Mouse (Mus musculus) stomach, embryonic 14.5 days (tissue): Measurements from ENCODE around the gene Cd69. TPM values are rescaled to one million over a fixed set of nuclear protein-coding genes. Genes with fewer than 3 reads are reported as not detected.
A peak's percentile ranks its signal among the peaks of the same experiment; 100 is the strongest.

Experiments used
- ATAC-seq: fragments of 200-750 bp; cut with Nextera tagmentation; 2 replicates; pipeline ENCODE4 v1.8.0; 2017; ENCODE audit warnings: low read depth, moderate TSS enrichment; ENCODE audit not compliant: insufficient number of reproducible peaks, insufficient read depth, low FRiP score
- H3K27ac ChIP-seq: fragments of 300-500 bp; sonication (generic); 2 replicates; pipeline ENCODE4 v1.5.1; 2014; ENCODE audit warnings: mild to moderate bottlenecking, low read length, moderate library complexity, mixed read lengths
- H3K27me3 ChIP-seq: fragments of 300-500 bp; sonication (generic); 2 replicates; pipeline ENCODE4 v1.6.1; 2014; ENCODE audit warnings: low read length, control low read depth, mixed read lengths; ENCODE audit not compliant: control insufficient read depth, insufficient read depth
- H3K36me3 ChIP-seq: fragments of 300-500 bp; sonication (generic); 2 replicates; pipeline ENCODE4 v1.6.1; 2014; ENCODE audit warnings: mild to moderate bottlenecking, control low read depth, low read length, moderate library complexity, mixed read lengths; ENCODE audit not compliant: control insufficient read depth, insufficient read depth
- H3K4me1 ChIP-seq: fragments of 300-500 bp; sonication (generic); 2 replicates; pipeline ENCODE4 v1.6.1; 2014; ENCODE audit warnings: low read length, control low read depth, mixed read lengths; ENCODE audit not compliant: control insufficient read depth, insufficient read depth
- H3K4me2 ChIP-seq: fragments of 300-500 bp; sonication (generic); replicated peaks from 2 replicates; pipeline ENCODE4 v1.6.1; 2014; ENCODE audit warnings: low read depth, low read length, control low read depth
- H3K4me3 ChIP-seq: fragments of 300-500 bp; sonication (generic); 2 replicates; pipeline ENCODE4 v1.5.1; 2014; ENCODE audit warnings: low read depth, low read length, control low read depth
- H3K9ac ChIP-seq: fragments of 300-500 bp; sonication (generic); replicated peaks from 2 replicates; pipeline ENCODE4 v1.6.1; 2014; ENCODE audit warnings: low read depth, mild to moderate bottlenecking, control low read depth, low read length, moderate library complexity, mixed read lengths
- H3K9me3 ChIP-seq: fragments of 300-500 bp; sonication (generic); 2 replicates; pipeline ENCODE4 v1.6.1; 2016; ENCODE audit warnings: low read depth, low read length, control low read depth; ENCODE audit not compliant: control insufficient read depth
- WGBS: fragments of 180-500 bp; shearing (Covaris S2); extraction: QIAGEN DNeasy Blood & Tissue Kit; methylation state at CpG from one replicate; pipeline ENCODE4 v1.1.7; 2014; 5-methylcytosine and 5-hydroxymethylcytosine counted together
- polyA plus RNA-seq: library from polyadenylated mRNA; unstranded; fragments of >200 nt; fragmentation: Nextera tagmentation; extraction: Ambion mirVana; gene quantifications from 2 replicates; pipeline ENCODE4 v1.2.1, GENCODE M21; 2014

Cd69 gene
- polyA plus RNA-seq, 1 experiment from 2014 or later: 0.20 TPM

DNA sequence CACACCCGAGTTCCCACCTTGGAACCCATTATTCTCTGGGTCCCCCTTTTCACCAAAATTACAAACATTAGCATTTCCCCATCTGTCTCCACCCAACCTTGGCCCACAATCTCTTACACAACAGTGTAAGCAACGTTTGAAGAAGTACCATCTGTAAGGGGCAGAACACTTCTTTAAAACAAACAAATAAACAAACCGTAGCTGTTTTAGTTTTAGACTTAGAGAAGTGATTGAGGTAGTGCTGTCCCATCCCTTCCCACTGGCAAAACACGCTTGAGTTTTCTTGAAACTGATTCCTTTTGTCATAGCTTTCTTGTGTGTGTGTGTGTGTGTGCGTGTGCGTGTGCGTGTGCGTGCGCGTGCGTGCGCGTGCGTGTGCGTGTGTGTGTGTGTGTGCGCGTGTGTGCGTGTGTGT is 41.3 kb downstream of the Cd69 start:
- WGBS: 86% methylated on average over 18 of the region's 18 CpGs
- Histone ChIP-seq H3K27me3 (no peaks in the 10 kb centered on the region), H3K4me3 (no peak overlapping the region), H3K9ac (no peak overlapping the region), H3K36me3 (no peaks in the 10 kb centered on the region), H3K9me3 (no peaks in the 10 kb centered on the region), H3K27ac (no peak overlapping the region), H3K4me1 (peaks cover 19% of the 10 kb centered on the region; the same call in 1 of the 2 replicates), H3K4me2 (no peak overlapping the region)
- ATAC-seq: no peak

DNA sequence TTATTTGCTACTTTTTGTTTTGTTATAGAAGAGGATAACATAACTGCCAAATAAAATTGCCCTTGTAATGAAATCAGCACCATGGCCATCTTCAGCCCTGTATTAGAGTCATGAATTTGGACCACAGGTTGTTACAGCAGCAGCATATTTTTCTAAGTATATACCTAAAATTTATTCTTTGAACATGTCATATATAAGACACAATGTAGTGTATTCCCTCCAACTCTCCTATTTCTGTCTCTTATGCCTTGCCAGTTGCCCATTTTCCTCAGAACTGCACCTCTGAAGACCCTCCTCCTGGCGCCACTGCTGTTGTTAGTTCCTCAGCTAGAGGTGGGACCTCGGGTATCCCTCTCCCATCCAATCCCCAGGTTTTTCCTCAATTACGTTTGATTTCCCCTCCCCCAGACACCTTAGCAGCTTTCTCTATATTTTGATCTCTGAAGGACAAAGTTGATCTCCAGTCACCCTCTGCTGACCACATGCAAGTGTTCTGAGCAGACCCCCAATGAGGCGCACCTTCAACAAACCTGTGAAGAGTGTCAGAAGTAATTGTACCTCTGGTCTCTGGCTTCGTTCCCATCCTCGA is 41.8 kb downstream of the Cd69 start:
- Histone ChIP-seq H3K9ac (no peak overlapping the region), H3K4me3 (no peak overlapping the region), H3K9me3 (no peaks in the 10 kb centered on the region), H3K27me3 (no peaks in the 10 kb centered on the region), H3K36me3 (no peaks in the 10 kb centered on the region), H3K4me1 (peaks cover 19% of the 10 kb centered on the region; the same call in 1 of the 2 replicates), H3K27ac (peak overlapping the region; percentile 21; the same call in 1 of the 2 replicates), H3K4me2 (no peak overlapping the region)
- ATAC-seq: no peak
- WGBS: 84% methylated on average over 6 of the region's 6 CpGs

DNA sequence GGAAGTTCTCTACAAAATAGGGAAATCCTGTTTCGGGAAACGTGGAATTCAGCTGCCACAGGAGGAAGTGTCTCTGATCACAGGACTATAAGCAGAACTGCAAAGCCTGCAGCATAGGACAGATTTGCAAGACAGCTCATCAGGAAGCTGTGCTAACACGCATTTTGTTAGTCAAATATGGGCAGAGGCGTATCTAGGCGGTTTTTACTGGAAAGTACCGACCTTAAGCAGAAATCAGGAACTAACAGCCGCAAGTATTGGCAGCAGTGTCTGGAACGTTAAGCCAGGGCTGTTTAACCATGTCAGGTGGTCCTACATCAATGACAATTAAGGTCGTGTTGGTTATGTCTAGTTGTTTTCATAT is 42.4 kb downstream of the Cd69 start:
- Histone ChIP-seq H3K4me1 (peaks cover 19% of the 10 kb centered on the region; the same call in 1 of the 2 replicates), H3K36me3 (no peaks in the 10 kb centered on the region), H3K4me3 (no peak overlapping the region), H3K9ac (no peak overlapping the region), H3K4me2 (no peak overlapping the region), H3K27ac (no peak overlapping the region; the same call in 1 of the 2 replicates), H3K9me3 (no peaks in the 10 kb centered on the region), H3K27me3 (no peaks in the 10 kb centered on the region)
- 72% methylated on average over 9 of the region's 9 CpGs for WGBS
- ATAC-seq: no peak

DNA sequence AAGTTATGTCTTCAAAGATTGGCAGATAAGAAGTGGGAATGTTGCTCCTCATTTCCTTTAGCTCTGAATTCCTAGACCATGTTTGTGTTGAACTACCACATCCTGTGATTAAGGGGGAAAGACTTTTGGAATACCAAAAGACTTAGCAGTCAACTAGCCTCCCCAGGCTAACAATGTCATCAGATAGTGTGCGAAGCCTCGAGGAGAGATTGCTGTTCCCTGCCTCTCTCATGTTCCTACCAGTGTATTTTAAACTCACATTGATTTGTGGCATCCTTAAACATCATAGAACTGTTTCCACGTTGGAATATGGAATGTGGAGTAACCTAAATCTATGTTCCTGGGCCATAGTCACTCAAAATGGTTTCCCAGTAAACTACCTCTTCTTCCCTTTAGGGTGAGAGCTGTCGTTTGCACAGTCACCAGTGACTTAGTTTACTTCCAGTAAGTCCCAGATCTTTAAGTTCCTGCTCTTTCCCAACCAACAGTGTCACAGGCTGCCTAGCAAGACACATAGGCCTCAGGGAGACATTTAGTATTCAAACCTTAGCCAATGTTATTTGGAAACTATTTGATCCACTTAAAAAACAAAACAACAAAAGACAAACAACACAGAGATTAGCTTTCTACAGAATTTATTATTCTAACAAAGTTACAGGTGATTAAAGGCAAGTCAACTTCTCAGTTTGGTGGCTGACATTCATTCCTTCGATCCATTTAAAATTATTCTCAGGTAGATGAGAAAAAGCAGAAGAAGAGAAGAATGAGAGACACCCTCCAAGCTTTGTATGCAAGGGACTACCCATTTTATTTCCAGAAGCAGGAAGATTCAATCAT is 43.0 kb downstream of the Cd69 start:
- Histone ChIP-seq H3K4me3 (no peak overlapping the region), H3K36me3 (no peaks in the 10 kb centered on the region), H3K27me3 (no peaks in the 10 kb centered on the region), H3K9me3 (no peaks in the 10 kb centered on the region), H3K4me1 (peaks cover 16% of the 10 kb centered on the region; the same call in 1 of the 2 replicates), H3K4me2 (no peak overlapping the region), H3K9ac (no peak overlapping the region), H3K27ac (no peak overlapping the region; the same call in none of the 2 replicates)
- no peak for ATAC-seq
- WGBS: 80% methylated on average over 5 of the region's 5 CpGs

DNA sequence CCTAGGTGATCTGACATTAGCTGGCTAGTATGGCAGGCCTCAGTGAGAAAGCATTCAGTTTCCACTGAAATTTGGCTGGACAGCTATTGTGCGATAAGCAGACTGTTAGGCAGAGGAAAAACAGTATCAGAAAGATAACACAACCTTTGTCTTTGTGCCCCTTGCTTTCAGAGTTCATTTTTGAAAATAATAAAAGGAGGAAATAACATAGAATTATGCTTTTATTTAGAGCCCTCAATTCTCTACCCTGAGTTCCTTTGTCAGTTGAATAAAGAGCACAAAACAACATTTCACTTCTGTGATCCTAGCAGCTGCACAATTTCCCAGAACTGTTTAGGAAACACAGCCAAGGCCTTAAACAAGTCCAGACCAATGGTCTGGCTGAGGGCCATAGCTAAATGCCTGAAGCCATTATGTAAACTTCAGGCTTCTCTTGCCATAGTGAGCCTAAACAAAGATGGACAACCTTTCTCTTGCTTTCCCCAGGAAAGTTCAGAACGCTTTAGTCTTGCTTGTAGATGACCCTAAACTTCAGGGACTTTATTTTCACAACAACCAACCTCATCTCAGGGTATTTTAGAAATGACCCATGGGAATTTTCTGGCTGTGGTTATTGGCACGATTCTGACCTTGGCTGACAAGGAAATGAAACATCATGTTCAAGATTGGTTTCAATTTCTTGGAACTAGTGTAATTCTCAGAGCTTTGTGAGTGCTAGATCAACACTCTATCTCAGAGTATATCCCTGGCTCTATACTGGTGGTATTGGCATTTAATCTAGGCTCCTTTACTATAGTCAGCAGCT is 45.3 kb downstream of the Cd69 start:
- WGBS: 51% methylated on average over 3 of the region's 3 CpGs
- ATAC-seq: peak; percentile 66; the same call in 1 of the 2 replicates
- Histone ChIP-seq H3K9me3 (no peaks in the 10 kb centered on the region), H3K4me1 (peaks cover 10% of the 10 kb centered on the region; the same call in 1 of the 2 replicates), H3K27ac (peak overlapping the region; percentile 94), H3K4me3 (no peak overlapping the region), H3K36me3 (no peaks in the 10 kb centered on the region), H3K4me2 (no peak overlapping the region), H3K9ac (no peak overlapping the region), H3K27me3 (no peaks in the 10 kb centered on the region)

GRCm38 (mm10) chr6:129228935-129229773 is 46.1 kb downstream of the Cd69 start:
- peak overlapping the region; percentile 94 for H3K27ac ChIP-seq
- no peak overlapping the region for H3K4me2 ChIP-seq
- H3K4me3 ChIP-seq: no peak overlapping the region
- WGBS: 28% methylated on average over 3 of the region's 3 CpGs
- peaks cover 10% of the 10 kb centered on the region; the same call in 1 of the 2 replicates for H3K4me1 ChIP-seq
- H3K9ac ChIP-seq: no peak overlapping the region
- H3K27me3 ChIP-seq: no peaks in the 10 kb centered on the region
- no peaks in the 10 kb centered on the region for H3K36me3 ChIP-seq
- ATAC-seq: no peak
- H3K9me3 ChIP-seq: no peaks in the 10 kb centered on the region

DNA sequence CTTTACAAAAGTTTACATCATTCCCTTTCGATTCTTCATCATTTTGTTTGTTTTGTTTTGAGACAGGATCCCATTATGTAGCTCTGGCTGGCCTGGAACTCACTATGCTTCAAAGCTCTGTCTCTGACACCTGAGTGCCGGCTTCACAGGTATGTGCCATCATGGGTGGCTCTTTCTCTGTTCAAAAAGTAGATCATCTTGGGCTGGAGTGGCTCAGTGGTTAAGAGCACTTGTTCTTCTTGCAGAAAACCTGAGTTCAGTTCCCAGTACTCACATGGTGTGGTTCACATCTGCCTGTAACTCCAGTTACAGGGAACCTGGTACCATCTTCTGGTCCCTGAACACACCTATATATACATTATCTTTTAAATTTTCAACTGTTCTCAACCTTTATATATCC is 50.2 kb downstream of the Cd69 start:
- Histone ChIP-seq H3K9me3 (no peaks in the 10 kb centered on the region), H3K4me3 (no peak overlapping the region), H3K9ac (no peak overlapping the region), H3K36me3 (no peaks in the 10 kb centered on the region), H3K4me1 (no peaks in the 10 kb centered on the region), H3K4me2 (no peak overlapping the region), H3K27ac (no peak overlapping the region), H3K27me3 (no peaks in the 10 kb centered on the region)
- 66% methylated on average over 2 of the region's 2 CpGs for WGBS
- ATAC-seq: no peak
